Mouse (Mus musculus): ENCODE measurements at regions not wholly inside any gene's neighbourhood (a gene's known extent, or its start where the extent isn't known, plus 50 kb on each side); places are given as distances from the start of the nearest gene placed in this dataset.

- WGBS: 79% methylated on average over 1 of the region's 1 CpGs
- H3K4me3 ChIP-seq (ENCODE audit: low read depth, low read length): no peak overlapping the region
- H3K36me3 ChIP-seq (ENCODE audit: control insufficient read depth, insufficient read depth, low read length): no peaks in the 10 kb centered on the region
- no peaks in the 10 kb centered on the region for H3K4me1 ChIP-seq (ENCODE audit: control insufficient read depth, insufficient read depth, low read length)
- no peak overlapping the region for H3K27ac ChIP-seq (ENCODE audit: low read depth, low read length)
- no peak overlapping the region for H3K4me2 ChIP-seq (ENCODE audit: low read length)
- H3K27me3 ChIP-seq (replicated peaks; ENCODE audit: control insufficient read depth, insufficient read depth, low read length): no peaks in the 10 kb centered on the region
- no peak overlapping the region for H3K9ac ChIP-seq (ENCODE audit: low read length)
- ATAC-seq (no peak), DNase-seq (ENCODE audit: low spot score) (no peak)
- no peaks in the 10 kb centered on the region for H3K9me3 ChIP-seq (replicated peaks; ENCODE audit: control insufficient read depth, low read length)
Observed at GRCm38 (mm10) chr5:29054393-29054792, 141.4 kb upstream of the Rnf32 start.

GRCm38 (mm10) chr5:29036636-29037035 is 159.2 kb upstream of the Rnf32 start:
- Histone ChIP-seq H3K9me3 (replicated peaks; ENCODE audit: control insufficient read depth, low read length) (no peaks in the 10 kb centered on the region), H3K27me3 (replicated peaks; ENCODE audit: control insufficient read depth, insufficient read depth, low read length) (no peaks in the 10 kb centered on the region), H3K4me1 (ENCODE audit: control insufficient read depth, insufficient read depth, low read length) (no peaks in the 10 kb centered on the region), H3K4me2 (ENCODE audit: low read length) (no peak overlapping the region), H3K9ac (ENCODE audit: low read length) (no peak overlapping the region), H3K36me3 (ENCODE audit: control insufficient read depth, insufficient read depth, low read length) (no peaks in the 10 kb centered on the region), H3K4me3 (ENCODE audit: low read depth, low read length) (no peak overlapping the region), H3K27ac (ENCODE audit: low read depth, low read length) (no peak overlapping the region)
- no peak for ATAC-seq
- DNase-seq (ENCODE audit: low spot score): peak; percentile 73
- 78% methylated on average over 20 of the region's 20 CpGs for WGBS

- Histone ChIP-seq H3K9me3 (replicated peaks; ENCODE audit: control insufficient read depth, low read length) (no peaks in the 10 kb centered on the region), H3K9ac (ENCODE audit: low read length) (no peak overlapping the region), H3K4me3 (ENCODE audit: low read depth, low read length) (no peak overlapping the region), H3K4me2 (ENCODE audit: low read length) (no peak overlapping the region), H3K4me1 (ENCODE audit: control insufficient read depth, insufficient read depth, low read length) (no peaks in the 10 kb centered on the region), H3K36me3 (ENCODE audit: control insufficient read depth, insufficient read depth, low read length) (no peaks in the 10 kb centered on the region), H3K27me3 (replicated peaks; ENCODE audit: control insufficient read depth, insufficient read depth, low read length) (no peaks in the 10 kb centered on the region), H3K27ac (ENCODE audit: low read depth, low read length) (no peak overlapping the region)
- no peak for ATAC-seq
- peak; percentile 23 for DNase-seq (ENCODE audit: low spot score)
- 50% methylated on average over 4 of the region's 4 CpGs for whole genome bisulfite sequencing
Observed at GRCm38 (mm10) chr5:29033462-29033997, 162.3 kb upstream of the Rnf32 start.

- Histone ChIP-seq H3K9ac (ENCODE audit: low read length) (no peak overlapping the region), H3K36me3 (ENCODE audit: control insufficient read depth, insufficient read depth, low read length) (no peaks in the 10 kb centered on the region), H3K9me3 (replicated peaks; ENCODE audit: control insufficient read depth, low read length) (no peaks in the 10 kb centered on the region), H3K4me2 (ENCODE audit: low read length) (no peak overlapping the region), H3K27me3 (replicated peaks; ENCODE audit: control insufficient read depth, insufficient read depth, low read length) (no peaks in the 10 kb centered on the region), H3K4me1 (ENCODE audit: control insufficient read depth, insufficient read depth, low read length) (no peaks in the 10 kb centered on the region), H3K4me3 (ENCODE audit: low read depth, low read length) (no peak overlapping the region), H3K27ac (ENCODE audit: low read depth, low read length) (no peak overlapping the region)
- ATAC-seq: 0 out of 2 replicates have a peak, but pooled peaks have one; percentile 26
- DNase-seq (ENCODE audit: low spot score): peak; percentile 18
- WGBS: 49% methylated on average over 5 of the region's 5 CpGs
Observed at GRCm38 (mm10) chr5:29030525-29030924, 165.3 kb upstream of the Rnf32 start.

- Histone ChIP-seq H3K4me3 (ENCODE audit: low read depth, low read length) (no peak overlapping the region), H3K4me2 (ENCODE audit: low read length) (no peak overlapping the region), H3K4me1 (ENCODE audit: control insufficient read depth, insufficient read depth, low read length) (no peaks in the 10 kb centered on the region), H3K36me3 (ENCODE audit: control insufficient read depth, insufficient read depth, low read length) (no peaks in the 10 kb centered on the region), H3K27me3 (replicated peaks; ENCODE audit: control insufficient read depth, insufficient read depth, low read length) (no peaks in the 10 kb centered on the region), H3K27ac (ENCODE audit: low read depth, low read length) (no peak overlapping the region), H3K9me3 (replicated peaks; ENCODE audit: control insufficient read depth, low read length) (no peaks in the 10 kb centered on the region), H3K9ac (ENCODE audit: low read length) (no peak overlapping the region)
- no peak for DNase-seq (ENCODE audit: low spot score)
- WGBS: 86% methylated on average over 5 of the region's 5 CpGs
- ATAC-seq: no peak
Observed at GRCm38 (mm10) chr5:29029957-29030356, 165.8 kb upstream of the Rnf32 start.

GRCm38 (mm10) chr5:29025045-29025444 is 170.7 kb upstream of the Rnf32 start:
- Histone ChIP-seq H3K4me1 (ENCODE audit: control insufficient read depth, insufficient read depth, low read length) (no peaks in the 10 kb centered on the region), H3K27me3 (replicated peaks; ENCODE audit: control insufficient read depth, insufficient read depth, low read length) (no peaks in the 10 kb centered on the region), H3K27ac (ENCODE audit: low read depth, low read length) (no peak overlapping the region), H3K4me3 (ENCODE audit: low read depth, low read length) (no peak overlapping the region), H3K9ac (ENCODE audit: low read length) (no peak overlapping the region), H3K4me2 (ENCODE audit: low read length) (no peak overlapping the region), H3K9me3 (replicated peaks; ENCODE audit: control insufficient read depth, low read length) (no peaks in the 10 kb centered on the region), H3K36me3 (ENCODE audit: control insufficient read depth, insufficient read depth, low read length) (no peaks in the 10 kb centered on the region)
- DNase-seq (ENCODE audit: low spot score): no peak
- ATAC-seq: no peak

GRCm38 (mm10) chr5:28992796-28993195 is 203.0 kb upstream of the Rnf32 start:
- Histone ChIP-seq H3K4me2 (ENCODE audit: low read length) (no peak overlapping the region), H3K4me3 (ENCODE audit: low read depth, low read length) (no peak overlapping the region), H3K27ac (ENCODE audit: low read depth, low read length) (no peak overlapping the region), H3K36me3 (ENCODE audit: control insufficient read depth, insufficient read depth, low read length) (no peaks in the 10 kb centered on the region), H3K9me3 (replicated peaks; ENCODE audit: control insufficient read depth, low read length) (no peaks in the 10 kb centered on the region), H3K4me1 (ENCODE audit: control insufficient read depth, insufficient read depth, low read length) (no peaks in the 10 kb centered on the region), H3K9ac (ENCODE audit: low read length) (no peak overlapping the region), H3K27me3 (replicated peaks; ENCODE audit: control insufficient read depth, insufficient read depth, low read length) (no peaks in the 10 kb centered on the region)
- WGBS: 85% methylated on average over 2 of the region's 2 CpGs
- no peak for ATAC-seq
- no peak for DNase-seq (ENCODE audit: low spot score)

GRCm38 (mm10) chr5:28979932-28980331 is 215.9 kb upstream of the Rnf32 start:
- Histone ChIP-seq H3K9ac (ENCODE audit: low read length) (no peak overlapping the region), H3K4me3 (ENCODE audit: low read depth, low read length) (no peak overlapping the region), H3K4me2 (ENCODE audit: low read length) (no peak overlapping the region), H3K27ac (ENCODE audit: low read depth, low read length) (no peak overlapping the region), H3K27me3 (replicated peaks; ENCODE audit: control insufficient read depth, insufficient read depth, low read length) (no peaks in the 10 kb centered on the region), H3K4me1 (ENCODE audit: control insufficient read depth, insufficient read depth, low read length) (no peaks in the 10 kb centered on the region), H3K36me3 (ENCODE audit: control insufficient read depth, insufficient read depth, low read length) (no peaks in the 10 kb centered on the region), H3K9me3 (replicated peaks; ENCODE audit: control insufficient read depth, low read length) (no peaks in the 10 kb centered on the region)
- DNase-seq (ENCODE audit: low spot score) (no peak), ATAC-seq (no peak)
- 63% methylated on average over 1 of the region's 1 CpGs for WGBS

GRCm38 (mm10) chr5:28970404-28970803 is 225.4 kb upstream of the Rnf32 start:
- no peak overlapping the region for H3K4me3 ChIP-seq (ENCODE audit: low read depth, low read length)
- WGBS: 84% methylated on average over 2 of the region's 2 CpGs
- no peak for DNase-seq (ENCODE audit: low spot score)
- no peak overlapping the region for H3K27ac ChIP-seq (ENCODE audit: low read depth, low read length)
- no peaks in the 10 kb centered on the region for H3K9me3 ChIP-seq (replicated peaks; ENCODE audit: control insufficient read depth, low read length)
- H3K9ac ChIP-seq (ENCODE audit: low read length): no peak overlapping the region
- H3K4me1 ChIP-seq (ENCODE audit: control insufficient read depth, insufficient read depth, low read length): no peaks in the 10 kb centered on the region
- no peak overlapping the region for H3K4me2 ChIP-seq (ENCODE audit: low read length)
- no peaks in the 10 kb centered on the region for H3K36me3 ChIP-seq (ENCODE audit: control insufficient read depth, insufficient read depth, low read length)
- H3K27me3 ChIP-seq (replicated peaks; ENCODE audit: control insufficient read depth, insufficient read depth, low read length): no peaks in the 10 kb centered on the region
- ATAC-seq: no peak

All from forebrain, embryonic 14.5 days (tissue).